Mouse (Mus musculus) embryonic fibroblast, embryonic 13.5 days (primary cell): ENCODE results near the gene Phldb2.

Experiments used
- CTCF ChIP-seq: IDR thresholded peaks from 2 replicates; pipeline ENCODE4 v1.5.1; 2011; ENCODE audit warnings: mild to moderate bottlenecking, control low read depth, low read length, moderate library complexity, borderline replicate concordance; ENCODE audit not compliant: insufficient read depth
- POLR2A ChIP-seq: IDR thresholded peaks from 2 replicates; pipeline ENCODE4 v1.6.1; 2011; ENCODE audit warnings: low read depth, mild to moderate bottlenecking, control low read depth, low read length, moderate library complexity

- TF ChIP-seq CTCF (no peak), POLR2A (no peak)
Measured at GRCm38 (mm10) chr16:45998231-45998630, 44.8 kb upstream of the Phldb2 start.
